Mouse (Mus musculus): Measurements from ENCODE around the gene Slc10a7. TPM values are rescaled to one million over a fixed set of nuclear protein-coding genes. Genes with fewer than 3 reads are reported as not detected.

The Slc10a7 gene
- polyA plus RNA-seq, 1 experiment from 2014 or later: 9.9 TPM

DNA sequence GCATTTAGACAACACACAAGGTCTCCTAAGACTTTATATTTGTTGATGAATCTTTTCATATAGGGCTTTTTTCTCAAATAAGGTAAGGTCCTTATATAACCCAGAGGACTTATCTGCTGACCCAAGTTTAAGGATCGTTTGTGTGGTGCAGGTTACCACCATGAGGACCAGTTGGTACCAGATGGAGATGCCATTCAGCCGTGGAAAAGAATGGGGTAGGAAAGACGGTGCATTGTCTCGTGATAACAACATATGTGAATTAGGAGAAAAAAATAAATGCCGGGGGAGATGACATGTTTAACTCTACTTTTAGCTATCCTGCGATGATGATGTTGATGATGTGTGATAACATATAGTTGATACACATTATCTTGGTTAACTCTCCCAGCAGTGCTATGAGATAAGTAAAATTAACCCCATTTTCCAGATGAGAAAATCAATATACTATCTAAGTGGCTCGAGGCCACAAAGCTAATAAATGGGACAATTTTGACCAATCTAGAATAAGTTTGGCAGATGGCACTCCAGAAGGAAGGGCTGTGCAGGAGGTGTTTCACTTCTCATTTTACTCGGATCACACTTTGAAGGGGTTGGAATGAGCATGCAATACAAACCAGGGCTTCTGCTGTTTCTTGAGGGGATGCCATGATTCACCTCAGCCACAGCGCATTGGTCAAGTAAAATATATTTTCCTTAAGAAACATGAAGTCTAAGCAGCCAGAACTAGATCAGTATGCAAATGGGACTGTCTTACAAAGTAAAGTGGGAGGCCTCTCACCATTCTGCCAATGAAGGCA, 225.8 kb downstream of the Slc10a7 start:
- no peaks in the 10 kb centered on the region for H3K27me3 ChIP-seq (replicated peaks; ENCODE audit: control insufficient read depth, insufficient read depth, low read length)
- H3K9ac ChIP-seq (ENCODE audit: low read depth, low read length): no peak overlapping the region
- H3K36me3 ChIP-seq (ENCODE audit: control insufficient read depth, insufficient read depth, low read length): peaks cover 3% of the 10 kb centered on the region; the same call in 1 of the 2 replicates
- H3K9me3 ChIP-seq (ENCODE audit: control insufficient read depth, low read length): no peaks in the 10 kb centered on the region
- H3K4me1 ChIP-seq (replicated peaks; ENCODE audit: control insufficient read depth, insufficient read depth, low read length): no peaks in the 10 kb centered on the region
- H3K4me2 ChIP-seq: no peak overlapping the region
- DNase-seq (ENCODE audit: low spot score): no peak
- H3K27ac ChIP-seq (ENCODE audit: low read depth, low read length): no peak overlapping the region
- H3K4me3 ChIP-seq (ENCODE audit: low read depth, low read length): no peak overlapping the region
- ATAC-seq (replicated peaks; ENCODE audit: low FRiP score): no peak
- 84% methylated on average over 9 of the region's 9 CpGs for WGBS

GRCm38 (mm10) chr8:78738304-78738703, 229.2 kb downstream of the Slc10a7 start:
- 85% methylated on average over 4 of the region's 4 CpGs for WGBS
- Histone ChIP-seq H3K9me3 (ENCODE audit: control insufficient read depth, low read length) (no peaks in the 10 kb centered on the region), H3K27ac (ENCODE audit: low read depth, low read length) (no peak overlapping the region), H3K9ac (ENCODE audit: low read depth, low read length) (no peak overlapping the region), H3K27me3 (replicated peaks; ENCODE audit: control insufficient read depth, insufficient read depth, low read length) (no peaks in the 10 kb centered on the region), H3K4me1 (replicated peaks; ENCODE audit: control insufficient read depth, insufficient read depth, low read length) (no peaks in the 10 kb centered on the region; the same call in none of the 2 replicates), H3K4me3 (ENCODE audit: low read depth, low read length) (no peak overlapping the region), H3K4me2 (no peak overlapping the region), H3K36me3 (ENCODE audit: control insufficient read depth, insufficient read depth, low read length) (no peaks in the 10 kb centered on the region)
- ATAC-seq (replicated peaks; ENCODE audit: low FRiP score) (no peak), DNase-seq (ENCODE audit: low spot score) (no peak)

DNA sequence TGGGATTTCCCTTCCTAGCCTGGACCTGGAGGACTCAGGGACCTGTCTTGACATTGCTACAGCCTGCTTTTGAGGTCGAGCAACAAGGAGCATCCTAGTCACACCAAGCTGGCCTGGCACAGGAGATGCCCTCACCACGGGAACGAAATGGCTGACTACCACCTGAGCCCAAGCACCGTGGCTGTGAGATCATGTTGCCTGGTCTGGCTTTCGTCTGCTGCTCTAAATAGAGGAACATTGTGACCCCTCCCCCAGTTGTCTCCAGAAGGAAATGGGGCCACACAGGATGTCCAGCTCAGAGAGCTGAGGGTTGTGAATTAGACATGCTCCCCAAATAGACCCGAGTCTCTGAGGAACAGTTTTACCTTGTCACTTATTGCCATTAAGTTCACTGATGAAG, 231.8 kb downstream of the Slc10a7 start:
- Histone ChIP-seq H3K9me3 (ENCODE audit: control insufficient read depth, low read length) (no peaks in the 10 kb centered on the region), H3K9ac (ENCODE audit: low read depth, low read length) (no peak overlapping the region), H3K4me2 (no peak overlapping the region), H3K36me3 (ENCODE audit: control insufficient read depth, insufficient read depth, low read length) (no peaks in the 10 kb centered on the region), H3K27ac (ENCODE audit: low read depth, low read length) (no peak overlapping the region), H3K4me3 (ENCODE audit: low read depth, low read length) (no peak overlapping the region), H3K4me1 (replicated peaks; ENCODE audit: control insufficient read depth, insufficient read depth, low read length) (no peaks in the 10 kb centered on the region; the same call in none of the 2 replicates), H3K27me3 (replicated peaks; ENCODE audit: control insufficient read depth, insufficient read depth, low read length) (no peaks in the 10 kb centered on the region)
- ATAC-seq (replicated peaks; ENCODE audit: low FRiP score): no peak
- 34% methylated on average over 6 of the region's 6 CpGs for WGBS
- DNase-seq (ENCODE audit: low spot score): no peak

GRCm38 (mm10) chr8:78741496-78741895, 232.3 kb downstream of the Slc10a7 start:
- Histone ChIP-seq H3K36me3 (ENCODE audit: control insufficient read depth, insufficient read depth, low read length) (no peaks in the 10 kb centered on the region), H3K27me3 (replicated peaks; ENCODE audit: control insufficient read depth, insufficient read depth, low read length) (no peaks in the 10 kb centered on the region), H3K4me2 (no peak overlapping the region), H3K9ac (ENCODE audit: low read depth, low read length) (no peak overlapping the region), H3K4me3 (ENCODE audit: low read depth, low read length) (no peak overlapping the region), H3K27ac (ENCODE audit: low read depth, low read length) (no peak overlapping the region; the same call in 1 of the 2 replicates), H3K4me1 (replicated peaks; ENCODE audit: control insufficient read depth, insufficient read depth, low read length) (no peaks in the 10 kb centered on the region; the same call in none of the 2 replicates), H3K9me3 (ENCODE audit: control insufficient read depth, low read length) (no peaks in the 10 kb centered on the region)
- WGBS: 54% methylated on average over 3 of the region's 3 CpGs
- DNase-seq (ENCODE audit: low spot score) (no peak), ATAC-seq (replicated peaks; ENCODE audit: low FRiP score) (no peak)

GRCm38 (mm10) chr8:78741965-78742364, 232.8 kb downstream of the Slc10a7 start:
- no peaks in the 10 kb centered on the region; the same call in none of the 2 replicates for H3K4me1 ChIP-seq (replicated peaks; ENCODE audit: control insufficient read depth, insufficient read depth, low read length)
- WGBS: 31% methylated on average over 3 of the region's 3 CpGs
- DNase-seq (ENCODE audit: low spot score) (no peak), ATAC-seq (replicated peaks; ENCODE audit: low FRiP score) (no peak; the same call in 1 of the 2 replicates)
- no peaks in the 10 kb centered on the region for H3K27me3 ChIP-seq (replicated peaks; ENCODE audit: control insufficient read depth, insufficient read depth, low read length)
- no peaks in the 10 kb centered on the region for H3K9me3 ChIP-seq (ENCODE audit: control insufficient read depth, low read length)
- no peak overlapping the region for H3K4me2 ChIP-seq
- no peak overlapping the region for H3K4me3 ChIP-seq (ENCODE audit: low read depth, low read length)
- peak overlapping the region; percentile 53; the same call in 1 of the 2 replicates for H3K27ac ChIP-seq (ENCODE audit: low read depth, low read length)
- no peaks in the 10 kb centered on the region for H3K36me3 ChIP-seq (ENCODE audit: control insufficient read depth, insufficient read depth, low read length)
- no peak overlapping the region for H3K9ac ChIP-seq (ENCODE audit: low read depth, low read length)

GRCm38 (mm10) chr8:78742453-78742852, 233.3 kb downstream of the Slc10a7 start:
- no peak overlapping the region for H3K4me2 ChIP-seq
- H3K27me3 ChIP-seq (replicated peaks; ENCODE audit: control insufficient read depth, insufficient read depth, low read length): no peaks in the 10 kb centered on the region
- H3K9me3 ChIP-seq (ENCODE audit: control insufficient read depth, low read length): no peaks in the 10 kb centered on the region
- 63% methylated on average over 2 of the region's 2 CpGs for WGBS
- H3K4me3 ChIP-seq (ENCODE audit: low read depth, low read length): no peak overlapping the region
- ATAC-seq (replicated peaks; ENCODE audit: low FRiP score): peak; percentile 56; the same call in 1 of the 2 replicates
- H3K27ac ChIP-seq (ENCODE audit: low read depth, low read length): peak overlapping the region; percentile 53; the same call in 1 of the 2 replicates
- no peak overlapping the region for H3K9ac ChIP-seq (ENCODE audit: low read depth, low read length)
- DNase-seq (ENCODE audit: low spot score): no peak
- no peaks in the 10 kb centered on the region; the same call in none of the 2 replicates for H3K4me1 ChIP-seq (replicated peaks; ENCODE audit: control insufficient read depth, insufficient read depth, low read length)
- no peaks in the 10 kb centered on the region for H3K36me3 ChIP-seq (ENCODE audit: control insufficient read depth, insufficient read depth, low read length)

- no peaks in the 10 kb centered on the region for H3K36me3 ChIP-seq (ENCODE audit: control insufficient read depth, insufficient read depth, low read length)
- ATAC-seq (replicated peaks; ENCODE audit: low FRiP score) (no peak), DNase-seq (ENCODE audit: low spot score) (no peak)
- H3K9ac ChIP-seq (ENCODE audit: low read depth, low read length): no peak overlapping the region
- no peaks in the 10 kb centered on the region for H3K4me1 ChIP-seq (replicated peaks; ENCODE audit: control insufficient read depth, insufficient read depth, low read length)
- H3K27me3 ChIP-seq (replicated peaks; ENCODE audit: control insufficient read depth, insufficient read depth, low read length): no peaks in the 10 kb centered on the region
- H3K27ac ChIP-seq (ENCODE audit: low read depth, low read length): no peak overlapping the region
- no peaks in the 10 kb centered on the region for H3K9me3 ChIP-seq (ENCODE audit: control insufficient read depth, low read length)
- H3K4me3 ChIP-seq (ENCODE audit: low read depth, low read length): no peak overlapping the region
- H3K4me2 ChIP-seq: no peak overlapping the region
Measured at GRCm38 (mm10) chr8:78747052-78747451, 237.9 kb downstream of the Slc10a7 start.

- Histone ChIP-seq H3K36me3 (ENCODE audit: control insufficient read depth, insufficient read depth, low read length) (no peaks in the 10 kb centered on the region), H3K4me2 (no peak overlapping the region), H3K9me3 (ENCODE audit: control insufficient read depth, low read length) (no peaks in the 10 kb centered on the region), H3K4me1 (replicated peaks; ENCODE audit: control insufficient read depth, insufficient read depth, low read length) (no peaks in the 10 kb centered on the region), H3K27ac (ENCODE audit: low read depth, low read length) (no peak overlapping the region), H3K27me3 (replicated peaks; ENCODE audit: control insufficient read depth, insufficient read depth, low read length) (no peaks in the 10 kb centered on the region), H3K9ac (ENCODE audit: low read depth, low read length) (no peak overlapping the region), H3K4me3 (ENCODE audit: low read depth, low read length) (no peak overlapping the region)
- ATAC-seq (replicated peaks; ENCODE audit: low FRiP score) (no peak), DNase-seq (ENCODE audit: low spot score) (no peak)
- WGBS: 57% methylated on average over 4 of the region's 4 CpGs
Measured at GRCm38 (mm10) chr8:78748701-78749100, 239.6 kb downstream of the Slc10a7 start.

All from liver, embryonic 11.5 days (tissue).